Mouse (Mus musculus) left cerebral cortex, postnatal 14 days (tissue): ENCODE measurements around the gene Tmem184b. TPM values are rescaled to one million over a fixed set of nuclear protein-coding genes. Genes with fewer than 3 reads are reported as not detected.
A peak's percentile ranks its signal among the peaks of the same experiment; 100 is the strongest.

Experiments used
- DNase-seq, 2 experiments: peaks; one replicate each; pipeline ENCODE4 v3.0.0; 2021 to 2022; ENCODE audit warnings: low spot score in 2 of 2, mixed read lengths in 1 of 2
- intact Hi-C: fragments of 180-260 bp; cut with DNase I; formaldehyde crosslinking; loops from one replicate; pipeline ENCODE4 v1.15.1; 2025
- microRNA-seq, 2 experiments: library from miRNA; unstranded; fragments of <30 nt; microRNA quantifications; one replicate each; pipeline ENCODE4 v1.2.0; 2022
- total RNA-seq, 2 experiments: library from RNA; stranded (reverse); gene quantifications; 2 replicates each; pipeline ENCODE4 v1.2.3; 2021

The Tmem184b gene
- total RNA-seq, 2 experiments from 2014 or later: 56.2 to 56.8 TPM

- intact Hi-C loops: no loop called here
- peak in 1 of 2 experiments; percentile 25 for DNase-seq
Measured at GRCm38 (mm10) chr15:79326971-79327961, 76.1 kb downstream of the Tmem184b start.

- intact Hi-C loops: no loop called here
- DNase-seq: no peak
Measured at GRCm38 (mm10) chr15:79326264-79326663, 77.1 kb downstream of the Tmem184b start.

GRCm38 (mm10) chr15:79325742-79326141 is 77.6 kb downstream of the Tmem184b start:
- no peak for DNase-seq
- intact Hi-C loops: no loop called here

GRCm38 (mm10) chr15:79324373-79324772 is 79.0 kb downstream of the Tmem184b start:
- DNase-seq: no peak

GRCm38 (mm10) chr15:79323791-79324155 is 79.6 kb downstream of the Tmem184b start:
- DNase-seq: no peak
- intact Hi-C loops: no loop called here

More at GRCm38 (mm10) chr15:79324373-79324772, 79.0 kb downstream of the Tmem184b start:
- intact Hi-C loops: no loop called here

- peak in 1 of 2 experiments; percentile 42 for DNase-seq
- intact Hi-C loops: no loop called here
Measured at GRCm38 (mm10) chr15:79322991-79323790, 80.2 kb downstream of the Tmem184b start.

GRCm38 (mm10) chr15:79322281-79322990 is 80.9 kb downstream of the Tmem184b start:
- intact Hi-C loops: no loop called here
- no peak for DNase-seq

GRCm38 (mm10) chr15:79321733-79322190 is 81.6 kb downstream of the Tmem184b start:
- intact Hi-C loops: no loop called here
- no peak for DNase-seq

- intact Hi-C loops: no loop called here
- DNase-seq: no peak
Measured at GRCm38 (mm10) chr15:79313848-79314369, 89.5 kb downstream of the Tmem184b start.

Small RNA genes lying within 50 kb of the gene (microRNA-seq; reads per million reads assigned to microRNA genes)
- gene Mir1943: 1.0 to 1.6 reads per million in 2 experiments

Other genes starting within 250 kb of the Tmem184b start
- gene Sox10, start 238.3 kb downstream of the Tmem184b start, total RNA-seq: 10 to 100 TPM; 24.0 to 35.5 TPM
- gene Pick1, start 174.4 kb downstream of the Tmem184b start, total RNA-seq: 10 to 100 TPM; 52.0 to 56.4 TPM
- 1 to 10 TPM in 1 of 2 experiments, under 1 TPM in 1; 0.94 to 1.2 TPM for gene Gm49486, start 174.2 kb downstream of the Tmem184b start, total RNA-seq
- not detected for gene Slc16a8, start 148.8 kb downstream of the Tmem184b start, total RNA-seq
- gene Baiap2l2, start 118.0 kb downstream of the Tmem184b start, total RNA-seq: 1 to 10 TPM; 3.3 to 7.0 TPM
- 10 to 100 TPM; 21.5 to 23.0 TPM for gene Pla2g6, start 75.2 kb downstream of the Tmem184b start, total RNA-seq
- 1 to 10 TPM; 1.4 to 2.6 TPM for gene Maff, start 56.9 kb downstream of the Tmem184b start, total RNA-seq
- 100 to 1,000 TPM; 142 to 166 TPM for gene Csnk1e, start 52.0 kb upstream of the Tmem184b start, total RNA-seq
- 100 to 1,000 TPM; 166 to 177 TPM for gene Kcnj4, start 101.7 kb upstream of the Tmem184b start, total RNA-seq
- 1 to 10 TPM; 1.3 to 1.6 TPM for gene Kdelr3, start 112.8 kb upstream of the Tmem184b start, total RNA-seq
- 100 to 1,000 TPM; 363 to 364 TPM for gene Ddx17, start 143.2 kb upstream of the Tmem184b start, total RNA-seq
- under 1 TPM; 0.59 to 0.87 TPM for gene Dmc1, start 201.5 kb upstream of the Tmem184b start, total RNA-seq